Mouse (Mus musculus) bone marrow, adult 2 months (tissue): ENCODE measurements around the gene Ccdc106. TPM values are rescaled to one million over a fixed set of nuclear protein-coding genes. Genes with fewer than 3 reads are reported as not detected.

Experiments used
- H3K27ac ChIP-seq: fragments of 200-500 bp; 2 replicates; pipeline ENCODE4 v1.5.1; 2012; ENCODE audit warnings: low read depth, mild to moderate bottlenecking, control low read depth, inconsistent platforms, low read length; ENCODE audit not compliant: control insufficient read depth, poor library complexity, insufficient read depth
- H3K4me1 ChIP-seq: fragments of 200-500 bp; 2 replicates; pipeline ENCODE4 v1.6.1; 2011; ENCODE audit warnings: low read length; ENCODE audit not compliant: control insufficient read depth, insufficient read depth
- H3K4me3 ChIP-seq: fragments of 200-500 bp; replicated peaks from 2 replicates; pipeline ENCODE3; 2011; ENCODE audit warnings: mild to moderate bottlenecking, low read depth, low read length, control low read depth; ENCODE audit not compliant: control insufficient read depth
- CTCF ChIP-seq: fragments of 200-500 bp; IDR thresholded peaks from 2 replicates; pipeline ENCODE4 v1.5.1; 2011; ENCODE audit warnings: low read length, control low read depth; ENCODE audit not compliant: control insufficient read depth, insufficient read depth
- POLR2A ChIP-seq: fragments of 200-500 bp; IDR thresholded peaks from 2 replicates; pipeline ENCODE4 v1.6.1; 2011; ENCODE audit warnings: low read depth, mild to moderate bottlenecking, control low read depth, low read length, borderline replicate concordance; ENCODE audit not compliant: control insufficient read depth
- WGBS: fragments of 180-500 bp; shearing (Covaris S2); methylation state at CpG from one replicate; pipeline ENCODE4 v1.1.7; 2018; 5-methylcytosine and 5-hydroxymethylcytosine counted together
- polyA plus RNA-seq: library from polyadenylated mRNA; stranded (reverse); fragments of >200 nt; gene quantifications from 2 replicates; pipeline ENCODE4 v1.2.4, GENCODE M21; 2011; ENCODE audit warnings: low replicate concordance; ENCODE audit not compliant: missing spikeins, insufficient read depth, insufficient read length

Ccdc106 gene
- polyA plus RNA-seq, 1 experiment = not detected

- TF ChIP-seq POLR2A (no peak), CTCF (no peak)
- Histone ChIP-seq H3K4me1 (peaks cover 4% of the 10 kb centered on the region), H3K4me3 (peak overlapping the region; percentile 40), H3K27ac (peak overlapping the region; percentile 52; the same call in 1 of the 2 replicates)
- 1% methylated on average over 10 of the region's 10 CpGs for WGBS
Observed at GRCm38 (mm10) chr7:5101066-5101663, 80.8 kb downstream of the Ccdc106 start.

- H3K27ac ChIP-seq = no peak overlapping the region
- WGBS = 82% methylated on average over 2 of the region's 2 CpGs
- TF ChIP-seq POLR2A = no peak
- no peak for TF ChIP-seq CTCF
- H3K4me1 ChIP-seq = peaks cover 4% of the 10 kb centered on the region
- no peak overlapping the region for H3K4me3 ChIP-seq
Observed at GRCm38 (mm10) chr7:5102564-5102963, 82.2 kb downstream of the Ccdc106 start.

- WGBS = 68% methylated on average over 4 of the region's 4 CpGs
- no peaks in the 10 kb centered on the region for H3K4me1 ChIP-seq
- H3K27ac ChIP-seq = no peak overlapping the region
- H3K4me3 ChIP-seq = no peak overlapping the region
- no peak for TF ChIP-seq CTCF
Observed at GRCm38 (mm10) chr7:5108272-5108671, 87.9 kb downstream of the Ccdc106 start.

- Histone ChIP-seq H3K4me1 (no peaks in the 10 kb centered on the region), H3K4me3 (no peak overlapping the region), H3K27ac (no peak overlapping the region)
- TF ChIP-seq POLR2A (no peak), CTCF (no peak)
- 79% methylated on average over 8 of the region's 8 CpGs for WGBS
Observed at GRCm38 (mm10) chr7:5109301-5109700, 88.9 kb downstream of the Ccdc106 start.

Other genes starting within 250 kb of the Ccdc106 start
- not detected in 2 replicates for gene Fam71e2, start 249.3 kb upstream of the Ccdc106 start, polyA plus RNA-seq
- not detected in 2 replicates for gene Il11, start 237.7 kb upstream of the Ccdc106 start, polyA plus RNA-seq
- gene Tmem190, start 237.6 kb upstream of the Ccdc106 start, polyA plus RNA-seq = not detected in 2 replicates
- 3.9 and 12.0 TPM in 2 replicates for gene Tmem238, start 230.9 kb upstream of the Ccdc106 start, polyA plus RNA-seq
- 441 and 887 TPM in 2 replicates for gene Rpl28, start 227.7 kb upstream of the Ccdc106 start, polyA plus RNA-seq
- gene Ube2s, start 208.0 kb upstream of the Ccdc106 start, polyA plus RNA-seq = 367 and 488 TPM in 2 replicates
- gene Shisa7, start 175.9 kb upstream of the Ccdc106 start, polyA plus RNA-seq = 0.25 and 0.67 TPM in 2 replicates
- 3.9 and 12.4 TPM in 2 replicates for gene Isoc2b, start 150.3 kb upstream of the Ccdc106 start, polyA plus RNA-seq
- 10.7 and 21.3 TPM in 2 replicates for gene Isoc2a, start 143.4 kb upstream of the Ccdc106 start, polyA plus RNA-seq
- not detected in 2 replicates for gene Gm36210, start 114.0 kb upstream of the Ccdc106 start, polyA plus RNA-seq
- gene Zfp628, start 105.3 kb upstream of the Ccdc106 start, polyA plus RNA-seq = 7.6 and 10.6 TPM in 2 replicates
- gene Nat14, start 98.5 kb upstream of the Ccdc106 start, polyA plus RNA-seq = 1.4 and 2.8 TPM in 2 replicates
- gene Ssc5d, start 94.8 kb upstream of the Ccdc106 start, polyA plus RNA-seq = 0.70 and 1.5 TPM in 2 replicates
- not detected in 2 replicates for gene Sbk2, start 56.1 kb upstream of the Ccdc106 start, polyA plus RNA-seq
- gene Sbk3, start 49.4 kb upstream of the Ccdc106 start, polyA plus RNA-seq = not detected in 2 replicates
- 13.5 and 44.8 TPM in 2 replicates for gene Zfp579, start 24.4 kb upstream of the Ccdc106 start, polyA plus RNA-seq
- 12.6 and 15.8 TPM in 2 replicates for gene Zfp524, start 6.1 kb upstream of the Ccdc106 start, polyA plus RNA-seq
- 10.9 and 18.9 TPM in 2 replicates for gene Fiz1, start 5.9 kb upstream of the Ccdc106 start, polyA plus RNA-seq
- gene Gm44973, start 5.1 kb upstream of the Ccdc106 start, polyA plus RNA-seq = not detected in 2 replicates
- gene Zfp865, start 177 bp upstream of the Ccdc106 start, polyA plus RNA-seq = 23.9 and 30.4 TPM in 2 replicates
- 1.5 TPM in 1 of 2 replicates, not detected in the other for gene 4632433K11Rik, start 13.6 kb downstream of the Ccdc106 start, polyA plus RNA-seq
- gene Zfp784, start 17.9 kb downstream of the Ccdc106 start, polyA plus RNA-seq = 0.90 and 2.3 TPM in 2 replicates
- 2.7 and 4.6 TPM in 2 replicates for gene Zfp580, start 31.0 kb downstream of the Ccdc106 start, polyA plus RNA-seq
- 177 and 222 TPM in 2 replicates for gene U2af2, start 41.6 kb downstream of the Ccdc106 start, polyA plus RNA-seq
- 109 and 135 TPM in 2 replicates for gene Epn1, start 59.7 kb downstream of the Ccdc106 start, polyA plus RNA-seq
- not detected in 2 replicates for gene Rfpl4, start 96.4 kb downstream of the Ccdc106 start, polyA plus RNA-seq
- gene Rasl2-9, start 105.4 kb downstream of the Ccdc106 start, polyA plus RNA-seq = not detected in 2 replicates
- not detected in 2 replicates for gene Vmn1r55, start 129.1 kb downstream of the Ccdc106 start, polyA plus RNA-seq
- gene Vmn1r56, start 176.2 kb downstream of the Ccdc106 start, polyA plus RNA-seq = not detected in 2 replicates
- not detected in 2 replicates for gene Vmn1r57, start 197.9 kb downstream of the Ccdc106 start, polyA plus RNA-seq